Comparison of ENCODE assay signal across 7 mouse cellular contexts in genomic region chr19:40659651-40660478, GRCm38 (mm10). TPM values are rescaled to one million over a fixed set of nuclear protein-coding genes. Genes with fewer than 3 reads are reported as not detected.
DNase-seq lines count a peak whose midpoint lies in the region; ATAC-seq and TF ChIP-seq lines count a peak whose summit lies in the region.

No protein-coding gene starts in this region.

- no peaks in the 10 kb centered on the region for H3K4me1 ChIP-seq in embryonic facial prominence, embryonic 11.5 days (ENCODE audit: control insufficient read depth, insufficient read depth, low read length)
- H3K4me1 ChIP-seq in heart, postnatal 0 days (ENCODE audit: control insufficient read depth, insufficient read depth), result peaks cover 5% of the 10 kb centered on the region; the same call in 1 of the 2 replicates

- TF ChIP-seq CTCF in heart, postnatal 0 days (IDR thresholded peaks at IDR 0.05; ENCODE audit: low read depth), result no peak

- no peaks in the 10 kb centered on the region for H3K36me3 ChIP-seq in embryonic facial prominence, embryonic 11.5 days (replicated peaks; ENCODE audit: control insufficient read depth, insufficient read depth, low read depth, low read length)
- H3K36me3 ChIP-seq in heart, postnatal 0 days (replicated peaks; ENCODE audit: control insufficient read depth, insufficient read depth, low read length), result no peaks in the 10 kb centered on the region

- no peaks in the 10 kb centered on the region for H3K9me3 ChIP-seq in embryonic facial prominence, embryonic 11.5 days (replicated peaks; ENCODE audit: control insufficient read depth, low read length)
- no peaks in the 10 kb centered on the region for H3K9me3 ChIP-seq in heart, postnatal 0 days (replicated peaks; ENCODE audit: control insufficient read depth, low read length)

- WGBS in embryonic facial prominence, embryonic 11.5 days, result 1% methylated on average over 16 of the region's 16 CpGs
- WGBS in heart, postnatal 0 days, result under 1% methylated on average over 16 of the region's 16 CpGs

- peak; percentile 20 for DNase-seq in thymus, postnatal 0 days (ENCODE audit: low spot score)
- no peak for DNase-seq in thymus, postnatal 10 days (ENCODE audit: low spot score in 2 of 2)
- DNase-seq in embryonic facial prominence, embryonic 11.5 days (ENCODE audit: low spot score), result peak; percentile 40
- no peak for DNase-seq in heart, postnatal 0 days (ENCODE audit: low spot score)
- DNase-seq in kidney, postnatal 36 days, result peak; percentile 38 to 60
- DNase-seq in urinary bladder, postnatal 36 days (ENCODE audit: low spot score in 2 of 2), result no peak

- H3K27me3 ChIP-seq in embryonic facial prominence, embryonic 11.5 days (ENCODE audit: control insufficient read depth, insufficient read depth, low read length), result no peaks in the 10 kb centered on the region
- H3K27me3 ChIP-seq in heart, postnatal 0 days (ENCODE audit: control insufficient read depth, insufficient read depth, low read length), result no peaks in the 10 kb centered on the region

- no peak for ATAC-seq in embryonic facial prominence, embryonic 11.5 days (replicated peaks; ENCODE audit: insufficient number of reproducible peaks, low FRiP score, low TSS enrichment, low read depth)
- peak; percentile 36; the same call in 1 of the 2 replicates for ATAC-seq in heart, postnatal 0 days (ENCODE audit: insufficient read depth, low read depth)
- peak; percentile 54 for ATAC-seq in megakaryocyte-erythroid progenitor cell, adult 5-6 weeks (replicated peaks; ENCODE audit: low FRiP score, low TSS enrichment, poor library complexity, severe bottlenecking)

- H3K4me2 ChIP-seq in embryonic facial prominence, embryonic 11.5 days (ENCODE audit: low read depth, low read length), result peak overlapping the region; percentile 61
- H3K4me2 ChIP-seq in heart, postnatal 0 days (ENCODE audit: low read depth, low read length), result peak overlapping the region; percentile 72

- H3K27ac ChIP-seq in embryonic facial prominence, embryonic 11.5 days (replicated peaks; ENCODE audit: low read depth, low read length), result no peak overlapping the region
- H3K27ac ChIP-seq in heart, postnatal 0 days (ENCODE audit: low read depth), result peak overlapping the region; percentile 80

- no peak for TF ChIP-seq EP300 in heart, postnatal 0 days (IDR thresholded peaks at IDR 0.05; ENCODE audit: low read depth)

- H3K9ac ChIP-seq in embryonic facial prominence, embryonic 11.5 days (replicated peaks; ENCODE audit: low read length), result peak overlapping the region; percentile 58
- peak overlapping the region; percentile 69 for H3K9ac ChIP-seq in heart, postnatal 0 days (replicated peaks; ENCODE audit: low read depth, low read length)

- H3K4me3 ChIP-seq in embryonic facial prominence, embryonic 11.5 days (ENCODE audit: low read depth, low read length), result peak overlapping the region; percentile 29
- peak overlapping the region; percentile 46 for H3K4me3 ChIP-seq in heart, postnatal 0 days (ENCODE audit: low read depth, low read length)

RNA-seq across cellular contexts. Expression of gene Entpd1, which starts 47.7 kb away (rescaled TPM):
- 6.6 and 7.4 TPM in 2 replicates for polyA plus RNA-seq in thymus, postnatal 0 days (2015; fragmentation: Nextera tagmentation; extraction: Ambion mirVana)
- polyA plus RNA-seq in embryonic facial prominence, embryonic 11.5 days (2014; fragmentation: Nextera tagmentation; extraction: Ambion mirVana), result 6.1 and 7.9 TPM in 2 replicates
- 18.5 and 31.7 TPM in 2 replicates for total RNA-seq in heart, postnatal 0 days (2014; rRNA removed; ENCODE audit: low replicate concordance)
- 9.2 and 10.3 TPM in 2 replicates for polyA plus RNA-seq in heart, postnatal 0 days (2015; fragmentation: Nextera tagmentation; extraction: Ambion mirVana)
- 0.89 TPM in 1 of 2 replicates, not detected in the other for total RNA-seq in megakaryocyte-erythroid progenitor cell, adult 5-6 weeks (2014; fragmentation: Nextera tagmentation)
- 0.09 and 4.6 TPM in 2 replicates for total RNA-seq in megakaryocyte-erythroid progenitor cell, adult 5-6 weeks (2017)

RNA-seq across cellular contexts. Expression of gene Tctn3, which starts 47.8 kb away (rescaled TPM):
- polyA plus RNA-seq in thymus, postnatal 0 days (2015; fragmentation: Nextera tagmentation; extraction: Ambion mirVana), result 4.4 and 4.5 TPM in 2 replicates
- polyA plus RNA-seq in embryonic facial prominence, embryonic 11.5 days (2014; fragmentation: Nextera tagmentation; extraction: Ambion mirVana), result 10.3 and 11.2 TPM in 2 replicates
- 10.7 and 16.2 TPM in 2 replicates for total RNA-seq in heart, postnatal 0 days (2014; rRNA removed; ENCODE audit: low replicate concordance)
- 6.7 and 7.0 TPM in 2 replicates for polyA plus RNA-seq in heart, postnatal 0 days (2015; fragmentation: Nextera tagmentation; extraction: Ambion mirVana)
- total RNA-seq in megakaryocyte-erythroid progenitor cell, adult 5-6 weeks (2014; fragmentation: Nextera tagmentation), result 8.7 and 15.2 TPM in 2 replicates
- total RNA-seq in megakaryocyte-erythroid progenitor cell, adult 5-6 weeks (2017), result 4.3 and 6.4 TPM in 2 replicates

Comparison
In these comparisons a context has a peak if more than half of its experiments do, and no peak if none do; other contexts are left out.
1. DNase-seq: peak in thymus, postnatal 0 days (single experiment), embryonic facial prominence, embryonic 11.5 days (single experiment) and kidney, postnatal 36 days (2 of 2); none in thymus, postnatal 10 days (0 of 2), heart, postnatal 0 days (single experiment) and urinary bladder, postnatal 36 days (0 of 2).